24 mouse cellular contexts compared by ENCODE assay signal in the genomic region with DNA sequence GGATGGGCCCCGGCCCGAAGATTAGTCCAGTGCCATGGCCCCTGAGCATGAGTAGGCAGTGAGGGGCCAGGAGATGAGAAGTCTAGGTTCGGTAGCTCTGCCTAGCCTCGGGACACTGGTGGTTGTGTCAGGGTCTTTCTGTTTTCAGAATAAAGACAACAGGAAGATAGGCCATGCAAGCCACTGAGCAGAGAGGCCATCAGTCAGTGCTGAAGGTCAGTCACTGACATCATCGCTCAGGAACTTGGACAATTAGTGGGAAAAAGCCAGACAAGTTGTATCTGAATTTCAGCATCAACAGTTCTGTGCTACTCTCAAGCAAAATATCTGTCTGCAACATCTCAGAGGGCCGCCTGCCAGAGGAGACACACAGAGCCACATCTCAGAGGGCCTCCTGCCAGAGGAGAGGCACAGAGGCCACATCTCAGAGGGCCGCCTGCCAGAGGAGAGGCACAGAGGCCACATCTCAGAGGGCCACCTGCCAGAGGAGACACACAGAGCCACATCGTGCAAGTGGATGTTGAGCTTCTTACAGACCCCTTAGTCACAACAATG. TPM values are rescaled to one million over a fixed set of nuclear protein-coding genes. Genes with fewer than 3 reads are reported as not detected.
A peak's percentile ranks its signal among the peaks of the same experiment; 100 is the strongest.
DNase-seq lines count a peak whose midpoint lies in the region; ATAC-seq lines count a peak whose summit lies in the region.
"Had no signal": no experiment of that assay in that cellular context is flagged by ENCODE, and none has a peak within 500 bp of the region (broad histone marks: within the 10 kb centered on the region; RNA-seq: fewer than 3 reads in every experiment).

No protein-coding gene starts in this region.

- no peak for ATAC-seq in heart, embryonic 12.5 days (ENCODE audit: insufficient number of reproducible peaks, low FRiP score)
- ATAC-seq in midbrain, embryonic 11.5 days (ENCODE audit: low FRiP score): no peak
- ATAC-seq: forebrain, embryonic 16.5 days; intestine, embryonic 16.5 days; liver, postnatal 0 days; lung, postnatal 0 days; Patski had no signal

- H3K4me1 ChIP-seq in heart, embryonic 12.5 days (replicated peaks): peaks cover 9% of the 10 kb centered on the region
- no peaks in the 10 kb centered on the region for H3K4me1 ChIP-seq in midbrain, embryonic 11.5 days (ENCODE audit: control insufficient read depth, insufficient read depth, low read length)
- H3K4me1 ChIP-seq: forebrain, embryonic 10.5 days; hindbrain, embryonic 15.5 days; limb, embryonic 12.5 days; midbrain, embryonic 12.5 days; neural tube, embryonic 15.5 days had no signal

- intact Hi-C loops in gastrocnemius, postnatal 14 days (cut with DNase I; ENCODE audit: low total_unique reads): no loop called here

- DNase-seq in heart, postnatal 4 days: no peak
- DNase-seq in MN1 (ENCODE audit: low spot score): peak; percentile 35
- DNase-seq in adrenal gland, postnatal 10 days: peak; percentile 65
- peak; percentile 28 for DNase-seq in gastrocnemius, postnatal 14 days
- DNase-seq in ovary, postnatal 36 days (ENCODE audit: low spot score): no peak
- no peak for DNase-seq in midbrain, embryonic 11.5 days (ENCODE audit: low spot score, missing footprints)
- DNase-seq: cerebellum, adult 11-12 months; cerebellum, postnatal 14 days; liver, postnatal 0 days had no signal

- WGBS in heart, embryonic 12.5 days: 61% methylated on average over 8 of the region's 8 CpGs
- 89% methylated on average over 8 of the region's 8 CpGs for WGBS in midbrain, embryonic 11.5 days

- no peaks in the 10 kb centered on the region for H3K9me3 ChIP-seq in heart, embryonic 12.5 days (replicated peaks)
- no peaks in the 10 kb centered on the region for H3K9me3 ChIP-seq in midbrain, embryonic 11.5 days (ENCODE audit: control insufficient read depth, low read length)
- H3K9me3 ChIP-seq: forebrain, embryonic 10.5 days; hindbrain, embryonic 15.5 days; limb, embryonic 12.5 days; midbrain, embryonic 12.5 days; neural tube, embryonic 15.5 days had no signal

- H3K4me2 ChIP-seq in heart, embryonic 12.5 days: no peak overlapping the region
- H3K4me2 ChIP-seq in midbrain, embryonic 11.5 days: no peak overlapping the region
- H3K4me2 ChIP-seq: heart, embryonic 11.5 days; hindbrain, embryonic 15.5 days; limb, embryonic 12.5 days; liver, embryonic 11.5 days; midbrain, embryonic 12.5 days; neural tube, embryonic 15.5 days had no signal

- H3K9ac ChIP-seq in heart, embryonic 12.5 days: no peak overlapping the region
- H3K9ac ChIP-seq in midbrain, embryonic 11.5 days (ENCODE audit: low read length): no peak overlapping the region
- H3K9ac ChIP-seq: hindbrain, embryonic 15.5 days; limb, embryonic 12.5 days; liver, postnatal 0 days; midbrain, embryonic 12.5 days; neural tube, embryonic 15.5 days had no signal

- H3K27me3 ChIP-seq in heart, embryonic 12.5 days (replicated peaks): no peaks in the 10 kb centered on the region
- H3K27me3 ChIP-seq in midbrain, embryonic 11.5 days (ENCODE audit: control insufficient read depth, insufficient read depth, low read length): no peaks in the 10 kb centered on the region
- H3K27me3 ChIP-seq: hindbrain, embryonic 15.5 days; limb, embryonic 12.5 days; midbrain, embryonic 12.5 days; neural tube, embryonic 15.5 days; Patski had no signal

- H3K27ac ChIP-seq in heart, embryonic 12.5 days (ENCODE audit: poor library complexity, severe bottlenecking): peak overlapping the region; percentile 42; the same call in 1 of the 2 replicates
- no peak overlapping the region for H3K27ac ChIP-seq in midbrain, embryonic 11.5 days (ENCODE audit: low read depth, low read length)
- H3K27ac ChIP-seq: forebrain, embryonic 10.5 days; hindbrain, embryonic 15.5 days; kidney, postnatal 0 days; limb, embryonic 12.5 days; macrophage; midbrain, embryonic 12.5 days; neural tube, embryonic 15.5 days; stomach, postnatal 0 days had no signal

- H3K36me3 ChIP-seq in heart, embryonic 12.5 days: peaks cover 89% of the 10 kb centered on the region
- H3K36me3 ChIP-seq in midbrain, embryonic 11.5 days (ENCODE audit: control insufficient read depth, insufficient read depth, low read length): peaks cover 30% of the 10 kb centered on the region

- H3K4me3 ChIP-seq in heart, embryonic 12.5 days: no peak overlapping the region
- no peak overlapping the region for H3K4me3 ChIP-seq in midbrain, embryonic 11.5 days (ENCODE audit: low read depth, low read length)
- H3K4me3 ChIP-seq: forebrain, embryonic 10.5 days; hindbrain, embryonic 15.5 days; limb, embryonic 12.5 days; midbrain, embryonic 12.5 days; neural tube, embryonic 15.5 days had no signal

RNA-seq across cellular contexts. Expression of a gene that starts 44.2 kb away (rescaled TPM):
- 60.1 and 62.9 TPM in 2 replicates for polyA plus RNA-seq in heart, embryonic 12.5 days (2016; fragmentation: Nextera tagmentation; extraction: Ambion mirVana)
- 100 to 1,000 TPM; 139 to 143 TPM for total RNA-seq in heart, postnatal 4 days (2021)
- total RNA-seq in adrenal gland, postnatal 10 days (2021): 100 to 1,000 TPM; 105 to 154 TPM
- total RNA-seq in gastrocnemius, postnatal 14 days (2021): 100 to 1,000 TPM; 221 to 265 TPM
- polyA plus RNA-seq in midbrain, embryonic 11.5 days (2014; fragmentation: Nextera tagmentation; extraction: Ambion mirVana): 94.6 and 95.0 TPM in 2 replicates

Comparison
In these comparisons a context has a peak if more than half of its experiments do, and no peak if none do; other contexts are left out.
1. DNase-seq: peak in MN1 (single experiment), adrenal gland, postnatal 10 days (single experiment) and gastrocnemius, postnatal 14 days (single experiment); none in heart, postnatal 4 days (single experiment), ovary, postnatal 36 days (single experiment) and midbrain, embryonic 11.5 days (single experiment).